Mouse (Mus musculus) ES-CJ7 (cell line): ENCODE results near the gene Gk5.

Experiments
- DNase-seq: peaks from one replicate; pipeline ENCODE4 v3.0.0; 2011; ENCODE audit warnings: low read depth, low spot score

Gk5 gene

DNA sequence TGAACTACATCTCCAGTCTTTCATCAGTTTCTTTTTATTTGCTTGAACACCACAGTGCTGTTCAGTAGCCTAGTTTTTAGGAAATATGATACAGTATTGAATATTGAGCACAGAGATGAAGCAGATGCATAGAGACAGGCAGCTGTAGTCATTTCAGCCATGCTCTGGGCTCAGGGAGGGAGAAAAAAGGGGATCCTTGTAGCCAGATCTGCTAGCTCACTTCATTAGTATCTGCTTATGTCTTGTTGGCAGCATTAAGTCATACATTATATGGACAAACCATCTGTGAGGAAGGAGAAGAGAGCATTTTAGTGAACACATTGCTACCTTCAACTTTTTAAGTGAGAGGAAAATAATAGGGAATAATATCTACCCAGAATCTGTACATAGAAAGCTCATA is 101.3 kb downstream of the Gk5 start:
- DNase-seq: no peak

DNA sequence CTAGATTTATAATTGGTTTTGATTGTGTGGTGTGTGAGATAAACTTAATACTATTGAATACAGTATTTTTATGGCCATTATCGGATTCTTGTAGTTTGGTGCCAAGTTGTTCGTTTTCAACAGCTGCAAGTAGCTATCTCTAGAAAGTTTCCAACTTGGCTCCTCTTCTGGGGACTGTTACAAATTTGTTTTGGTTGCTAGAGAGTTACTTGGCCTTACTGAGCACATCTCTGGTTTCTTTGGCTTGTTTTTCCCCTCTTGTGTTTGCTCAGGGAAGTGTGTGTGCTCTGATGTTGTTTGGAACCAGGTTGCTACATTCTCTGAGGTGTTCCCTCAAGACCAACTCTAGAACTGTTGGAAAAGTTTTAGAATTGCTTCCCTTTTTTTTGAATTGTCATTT is 104.1 kb downstream of the Gk5 start:
- DNase-seq: no peak

DNA sequence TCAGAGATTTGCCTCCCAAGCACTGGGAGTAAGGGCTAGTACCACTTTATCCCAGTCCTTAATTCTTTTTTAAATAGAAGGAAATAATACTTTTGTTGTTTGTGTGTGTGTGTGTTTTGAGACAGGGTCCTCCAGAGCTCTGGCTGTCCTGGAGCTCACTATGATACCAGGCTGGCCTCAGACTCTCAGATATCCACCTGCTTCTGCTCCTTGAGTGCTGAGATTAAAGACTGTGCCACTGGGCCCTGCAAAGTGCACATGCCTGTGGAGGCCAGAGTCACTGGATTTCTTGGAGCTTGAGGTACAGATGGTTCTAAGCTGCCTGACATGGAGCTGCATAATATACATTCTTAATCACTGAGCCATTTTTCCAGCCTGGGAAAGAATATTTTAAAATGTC is 109.1 kb downstream of the Gk5 start:
- DNase-seq: no peak

DNA sequence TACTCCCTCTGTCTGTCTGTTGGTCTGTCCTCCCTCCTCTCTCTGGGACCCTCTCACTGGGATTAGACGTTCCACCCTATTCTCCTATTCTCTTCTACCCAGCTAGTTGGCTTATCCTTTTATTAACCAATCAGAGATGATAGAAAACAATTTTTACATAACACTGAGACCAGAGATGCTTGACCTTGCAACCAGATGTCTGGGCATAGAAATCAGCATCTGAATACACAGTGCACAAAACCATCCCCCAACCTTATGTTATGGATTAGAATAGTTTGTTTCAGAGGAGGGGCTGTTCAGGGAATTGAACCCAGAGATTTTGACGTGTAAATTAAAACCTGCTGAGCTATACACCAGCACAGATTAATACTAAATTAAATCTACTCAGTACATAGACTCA is 111.1 kb downstream of the Gk5 start:
- DNase-seq: peak; percentile 92
